Mouse (Mus musculus): ENCODE data around the gene Abcc1.

The Abcc1 gene

DNA sequence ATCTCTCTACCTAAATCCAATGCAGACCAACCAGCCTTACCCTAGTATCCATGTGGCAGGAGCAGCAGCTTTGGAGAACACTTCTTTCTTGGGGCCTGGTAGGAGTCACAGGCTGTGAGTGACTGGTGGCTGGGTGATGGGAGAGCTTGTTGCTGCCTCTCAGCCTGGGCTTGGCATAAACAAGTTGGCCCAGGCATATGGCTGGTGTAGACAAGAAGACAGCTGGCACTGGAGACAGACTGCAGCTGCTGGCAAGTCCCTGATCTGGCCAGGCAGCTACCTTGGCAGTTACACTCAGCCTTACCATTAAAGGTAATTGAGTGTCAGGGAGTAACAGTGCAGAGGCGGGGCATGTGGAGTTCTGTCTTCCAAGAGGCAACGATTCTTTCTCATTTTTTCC lies 16.0 kb downstream of the Abcc1 start:
- DNase-seq, result peak; percentile 99

- DNase-seq, result no peak
Observed at GRCm38 (mm10) chr16:14378654-14379053, 17.3 kb downstream of the Abcc1 start.

- no peak for DNase-seq
Observed at GRCm38 (mm10) chr16:14379888-14380287, 18.5 kb downstream of the Abcc1 start.

- peak; percentile 96 for DNase-seq
Observed at GRCm38 (mm10) chr16:14381061-14381665, 19.8 kb downstream of the Abcc1 start.

DNA sequence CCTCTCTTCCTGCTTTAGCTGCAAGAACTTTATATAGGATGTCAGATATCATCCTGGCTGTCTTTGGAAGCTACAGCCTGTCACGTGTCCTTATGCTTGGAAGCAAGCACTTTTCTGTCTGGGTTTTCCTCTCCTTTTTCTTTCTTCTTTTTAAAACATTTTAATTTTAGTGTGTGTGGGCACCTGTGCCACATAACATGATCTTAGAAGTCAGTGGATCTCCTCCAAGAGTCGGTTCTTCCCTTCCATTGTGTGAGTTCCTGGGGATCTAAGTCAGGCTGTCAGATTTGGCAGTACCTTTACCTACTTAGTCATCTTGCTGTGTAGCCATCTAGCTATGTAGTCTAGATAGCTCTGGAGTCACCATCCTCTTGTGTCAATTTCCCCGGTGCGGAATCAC lies 37.9 kb downstream of the Abcc1 start:
- DNase-seq, result no peak

DNA sequence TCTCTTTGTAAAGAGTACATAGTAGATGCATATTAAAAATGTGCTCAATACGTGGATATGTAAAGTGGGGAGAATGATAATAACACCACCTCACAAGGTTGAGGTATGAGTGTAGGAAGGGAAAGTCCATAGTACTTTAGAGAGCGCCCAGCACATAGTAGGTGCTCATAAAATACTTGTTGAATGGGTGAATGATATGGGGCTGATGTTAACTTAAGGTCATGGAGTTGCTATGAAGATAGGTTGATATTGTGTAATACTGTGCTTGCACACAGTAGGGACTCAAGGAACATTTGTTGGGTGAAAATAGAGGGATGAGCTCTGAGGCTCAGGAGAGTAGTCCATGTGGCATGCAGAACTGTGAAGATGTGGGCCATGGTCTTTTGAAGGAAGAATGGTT lies 42.1 kb downstream of the Abcc1 start:
- DNase-seq, result peak; percentile 33

DNA sequence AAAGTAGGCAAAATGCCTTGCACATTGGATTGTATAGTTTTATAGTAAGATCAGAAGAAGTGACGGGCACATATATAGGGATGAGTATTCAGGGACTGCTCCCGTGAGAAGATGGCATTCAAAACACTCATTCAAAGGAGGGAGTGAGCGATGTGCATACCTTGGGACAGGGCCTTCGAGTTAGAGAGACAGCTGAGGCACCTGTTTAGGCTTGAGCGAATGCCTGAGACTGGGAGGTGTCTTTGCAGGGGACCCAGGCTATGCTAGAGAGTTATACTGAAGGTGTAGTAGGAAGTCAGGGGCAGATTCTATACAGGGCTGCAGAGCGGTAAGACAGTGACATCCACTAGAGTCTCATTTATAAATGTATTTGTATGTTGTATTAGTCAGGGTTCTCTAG lies 44.3 kb downstream of the Abcc1 start:
- peak; percentile 65 for DNase-seq

GRCm38 (mm10) chr16:14409124-14409523 lies 47.8 kb downstream of the Abcc1 start:
- DNase-seq, result peak; percentile 86

- DNase-seq, result peak; percentile 86
Observed at GRCm38 (mm10) chr16:14409776-14410175, 48.4 kb downstream of the Abcc1 start.

GRCm38 (mm10) chr16:14410611-14411010 lies 49.3 kb downstream of the Abcc1 start:
- peak; percentile 85 for DNase-seq

DNA sequence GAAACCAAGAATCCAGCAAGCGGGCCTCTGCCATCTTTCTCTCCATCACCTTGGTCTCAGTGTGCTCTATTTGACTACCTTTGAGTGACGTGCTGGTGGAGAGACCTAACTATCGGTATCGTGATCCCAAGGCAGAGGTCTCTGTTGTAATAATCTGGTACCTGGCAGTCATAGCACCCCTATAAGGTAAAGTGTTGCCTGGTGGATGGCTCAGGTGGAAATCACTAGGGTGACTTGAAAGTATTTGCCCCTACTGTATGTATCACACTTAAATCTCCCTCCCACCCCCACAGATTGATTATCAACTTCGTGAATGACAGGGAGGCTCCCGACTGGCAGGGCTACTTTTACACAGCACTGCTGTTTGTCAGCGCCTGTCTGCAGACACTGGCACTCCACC lies 49.8 kb downstream of the Abcc1 start:
- peak; percentile 76 for DNase-seq

- peak; percentile 71 for DNase-seq
Observed at GRCm38 (mm10) chr16:14412551-14412950, 51.2 kb downstream of the Abcc1 start.

- DNase-seq, result peak; percentile 55
Observed at GRCm38 (mm10) chr16:14415206-14415605, 53.8 kb downstream of the Abcc1 start.

DNA sequence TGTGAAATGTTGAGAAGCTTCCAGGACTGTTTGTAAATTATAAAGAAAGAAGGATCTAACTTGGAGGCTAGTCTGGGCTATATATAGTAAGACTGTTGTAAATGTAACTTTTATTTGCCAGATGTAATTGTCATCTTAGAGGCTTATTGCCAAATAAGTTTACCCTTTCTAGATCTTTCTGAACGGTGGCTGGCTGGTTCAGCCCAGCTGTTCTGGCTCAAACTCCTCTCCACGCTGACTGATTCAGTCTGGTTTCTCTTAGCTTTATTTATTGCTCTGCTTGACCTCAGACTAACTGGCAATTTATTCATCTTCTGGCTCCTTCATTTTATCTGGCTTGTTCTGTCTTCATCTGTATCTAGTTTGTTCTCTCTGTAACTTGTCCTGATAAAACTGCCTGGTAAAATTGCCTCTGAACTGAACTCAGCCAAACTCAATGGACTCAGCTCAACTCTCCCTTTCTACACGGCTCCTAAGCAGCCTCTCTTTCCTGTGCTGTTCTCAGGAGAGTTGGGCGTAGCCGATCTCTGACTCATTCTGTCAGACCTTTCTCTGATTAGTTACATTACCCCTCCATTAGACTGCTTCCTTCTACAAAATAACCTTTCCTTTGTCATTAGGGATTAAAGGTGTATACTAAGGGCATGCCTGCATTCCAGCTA lies 55.7 kb downstream of the Abcc1 start:
- peak; percentile 75 for DNase-seq

DNA sequence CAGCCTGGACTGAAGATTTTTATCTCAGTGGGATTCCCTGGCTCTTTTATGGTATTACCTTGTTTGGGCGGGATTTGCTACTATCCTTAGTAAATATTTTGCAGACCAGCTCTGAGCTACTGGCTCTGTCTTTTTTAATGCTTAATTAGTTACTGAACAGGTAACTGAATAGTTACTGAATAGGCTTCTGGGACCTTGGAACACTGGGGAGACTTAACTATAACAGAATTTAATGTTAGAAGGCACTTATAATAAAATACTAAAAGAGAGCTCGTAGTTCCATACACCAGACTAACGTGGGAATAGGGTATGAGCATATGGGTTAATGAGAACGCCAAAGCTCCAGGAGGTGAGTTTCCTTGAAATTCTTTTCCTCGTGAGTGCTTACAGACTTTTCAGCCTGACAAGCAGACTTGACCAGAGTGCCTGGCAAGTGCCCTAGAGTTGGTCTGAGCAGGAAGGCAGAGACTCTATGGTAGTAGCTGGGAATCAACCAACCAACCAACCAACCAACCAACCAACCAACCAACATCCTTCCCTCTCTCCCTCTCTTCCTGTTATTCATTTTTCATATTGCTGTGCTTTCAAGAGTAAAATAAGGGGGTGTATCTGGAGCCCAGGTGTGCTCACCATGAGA lies 59.3 kb downstream of the Abcc1 start:
- no peak for DNase-seq

DNA sequence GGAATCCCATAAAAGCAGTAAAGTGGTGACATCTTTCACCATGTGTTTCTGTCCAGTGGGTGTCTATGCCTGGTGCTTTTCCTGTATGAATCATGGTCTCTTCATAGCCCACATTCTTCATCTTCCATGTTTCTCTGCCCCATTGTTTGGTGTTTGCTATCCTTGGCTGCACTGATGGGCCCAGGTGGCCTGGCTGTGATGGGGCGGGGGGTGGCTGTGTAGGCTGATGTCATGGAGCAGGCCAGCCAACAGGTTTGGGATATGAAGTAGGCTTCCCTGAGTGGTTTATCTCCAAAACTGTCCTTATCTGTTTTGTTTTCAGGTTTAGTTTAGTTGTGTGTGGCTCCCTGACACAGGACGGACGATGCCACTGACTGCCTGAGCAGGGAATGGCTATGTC lies 60.7 kb downstream of the Abcc1 start:
- peak; percentile 71 for DNase-seq

DNA sequence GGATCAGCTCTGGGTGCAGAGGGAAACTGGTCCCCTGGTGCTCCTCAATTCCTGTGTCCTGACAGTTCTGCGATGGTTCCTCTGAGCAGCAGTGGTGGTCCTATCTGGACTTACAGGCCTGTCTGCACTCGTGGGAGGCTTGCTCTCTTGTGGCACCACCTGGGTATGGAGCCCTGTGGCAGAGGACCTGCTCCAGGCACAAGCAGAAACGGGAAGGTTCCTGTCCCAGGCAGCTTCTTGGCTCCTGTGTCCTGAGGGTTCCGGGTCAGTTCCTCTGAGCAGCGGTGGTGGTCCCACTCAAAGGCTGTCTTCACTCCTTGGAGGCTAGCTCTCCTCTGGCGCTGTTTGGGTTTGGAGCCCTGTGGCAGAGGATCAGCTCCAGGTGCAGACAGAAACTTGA lies 68.0 kb downstream of the Abcc1 start:
- DNase-seq, result peak; percentile 86

DNA sequence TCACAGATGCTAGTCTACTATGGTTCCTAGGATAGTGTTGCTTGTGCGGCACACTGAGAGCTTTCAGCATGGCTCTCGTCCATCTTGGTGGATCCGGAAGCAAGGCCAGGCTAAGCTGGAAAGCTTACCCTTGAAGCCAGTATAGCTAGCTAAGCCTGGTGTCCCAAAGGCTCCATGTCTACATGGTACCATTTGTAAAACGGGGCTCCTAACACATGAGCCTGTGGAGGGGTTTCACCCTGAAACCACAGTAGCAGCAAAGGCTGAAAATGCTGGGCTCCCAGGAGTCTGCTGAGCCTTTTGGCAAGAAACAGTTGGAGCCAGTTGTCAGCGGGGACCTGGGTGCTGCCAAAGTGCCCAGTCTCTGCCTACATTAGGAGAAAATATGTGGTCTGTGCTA lies 71.6 kb downstream of the Abcc1 start:
- DNase-seq, result peak; percentile 88

GRCm38 (mm10) chr16:14435526-14435925 lies 74.2 kb downstream of the Abcc1 start:
- peak; percentile 58 for DNase-seq

DNA sequence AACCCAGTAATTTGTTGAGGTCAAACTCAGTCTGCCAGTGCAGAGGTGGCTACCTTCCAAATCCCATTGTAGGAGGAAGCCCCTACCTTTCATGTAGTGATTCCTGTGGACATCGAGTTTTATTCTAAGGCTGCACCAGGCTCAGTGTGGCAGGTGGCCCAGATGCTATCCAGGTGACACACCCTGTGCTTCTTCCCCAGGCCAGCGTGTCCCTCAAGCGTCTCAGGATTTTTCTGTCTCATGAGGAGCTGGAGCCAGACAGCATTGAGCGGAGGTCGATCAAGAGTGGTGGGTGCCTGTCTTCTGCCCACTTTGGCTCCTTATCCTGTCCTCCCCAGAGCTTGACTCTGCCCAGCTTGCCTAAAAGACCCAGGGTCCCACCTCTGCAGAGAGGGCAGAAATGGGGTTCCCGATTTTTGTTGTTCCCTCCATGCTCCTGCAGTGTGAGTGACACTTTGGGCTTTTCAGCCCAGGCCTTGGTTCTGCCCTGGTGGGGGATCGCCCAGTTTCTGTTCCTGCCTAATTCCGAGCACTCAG lies 76.2 kb downstream of the Abcc1 start:
- peak; percentile 74 for DNase-seq

DNA sequence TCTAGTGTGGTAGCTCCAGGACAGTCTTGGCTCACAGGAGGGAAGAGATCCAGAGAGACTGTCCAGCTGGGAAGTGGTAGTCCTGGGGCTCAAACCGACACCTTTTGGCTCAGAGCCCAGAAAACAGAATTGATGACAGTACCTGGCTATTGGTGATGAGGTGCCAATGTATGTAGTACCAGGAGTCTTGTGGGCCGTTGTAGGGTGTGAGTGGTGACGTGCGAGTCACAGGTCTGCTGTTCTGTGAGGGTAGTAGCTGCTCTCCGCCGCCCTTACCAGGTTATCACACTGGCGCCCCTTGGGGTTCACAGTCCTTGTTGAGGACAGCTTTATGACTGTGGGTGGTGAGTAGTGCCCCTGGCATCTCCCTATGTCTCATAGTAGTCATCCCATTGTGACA lies 77.2 kb downstream of the Abcc1 start:
- peak; percentile 72 for DNase-seq

GRCm38 (mm10) chr16:14439081-14439480 lies 77.7 kb downstream of the Abcc1 start:
- peak; percentile 87 for DNase-seq

DNA sequence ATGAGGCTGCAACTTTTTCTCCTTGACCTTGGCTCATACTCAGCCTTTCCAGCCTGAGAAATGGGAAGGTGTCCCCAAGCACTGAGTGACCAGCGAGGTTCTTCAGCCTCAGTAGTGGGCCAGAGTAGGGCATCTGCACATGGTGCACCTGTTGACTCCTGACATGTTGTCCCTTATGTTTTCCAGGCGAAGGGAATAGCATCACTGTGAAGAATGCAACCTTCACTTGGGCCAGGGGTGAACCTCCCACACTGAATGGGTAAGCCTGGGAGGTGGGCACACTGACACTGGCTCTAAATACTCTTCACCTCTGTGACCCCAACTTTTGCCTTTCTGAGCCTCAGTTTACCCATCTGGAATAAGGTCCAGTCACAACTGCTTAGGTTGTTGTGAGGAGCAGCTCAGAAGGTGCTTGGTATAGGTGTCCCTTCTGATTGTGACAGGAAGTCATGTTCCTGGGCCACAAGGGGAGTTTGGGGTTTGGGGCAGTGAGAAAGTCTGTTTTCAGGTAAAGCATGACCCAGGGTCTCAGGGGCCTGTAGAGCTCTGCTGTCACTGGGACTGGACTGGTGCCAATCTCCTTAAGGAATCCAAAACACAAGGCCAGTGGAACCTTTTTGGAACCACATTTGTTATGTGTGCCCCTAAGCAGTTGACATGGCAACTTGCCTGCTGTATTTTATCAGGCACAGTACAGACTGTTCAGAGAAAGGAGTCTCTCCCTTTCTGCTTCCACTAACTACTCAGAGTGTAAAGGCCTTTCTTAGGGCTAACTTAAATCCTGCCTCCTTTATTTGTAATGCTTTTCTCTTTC lies 78.7 kb downstream of the Abcc1 start:
- DNase-seq, result peak; percentile 81

Measured in heart, adult 11 months (tissue).